Mouse (Mus musculus): ENCODE measurements around the gene Rdh7.
"Not testable (repeated sequence)": the region's sequence is repeated elsewhere in the genome, so short reads cannot be mapped to it uniquely, and the experiment has no call there.

The Rdh7 gene

DNA sequence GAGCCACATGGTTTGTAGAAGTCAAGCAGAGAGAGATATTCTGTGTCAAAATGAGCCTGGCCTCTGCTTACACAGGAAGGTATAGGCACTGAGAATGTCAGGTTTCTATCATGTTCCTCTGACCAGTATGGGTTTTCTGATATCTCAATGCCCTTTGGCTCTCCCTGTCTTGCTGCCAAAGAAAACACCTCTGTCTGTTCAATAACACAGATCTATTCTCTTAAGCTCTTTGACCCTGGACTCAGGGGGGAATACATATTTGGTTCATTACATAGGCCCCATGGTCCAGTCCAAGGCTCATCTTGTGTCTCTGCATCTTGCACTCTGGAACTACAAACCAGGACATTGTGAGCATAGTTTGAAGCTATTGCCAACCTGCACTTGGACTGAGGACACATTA lies at the start of gene Rdh7:
Gene Rdh7 (minus strand): TSS at position 213 of the 400 bp plus-strand sequence.
- no peak for DNase-seq (ENCODE audit: extremely low spot score, low read depth, low spot score)

DNA sequence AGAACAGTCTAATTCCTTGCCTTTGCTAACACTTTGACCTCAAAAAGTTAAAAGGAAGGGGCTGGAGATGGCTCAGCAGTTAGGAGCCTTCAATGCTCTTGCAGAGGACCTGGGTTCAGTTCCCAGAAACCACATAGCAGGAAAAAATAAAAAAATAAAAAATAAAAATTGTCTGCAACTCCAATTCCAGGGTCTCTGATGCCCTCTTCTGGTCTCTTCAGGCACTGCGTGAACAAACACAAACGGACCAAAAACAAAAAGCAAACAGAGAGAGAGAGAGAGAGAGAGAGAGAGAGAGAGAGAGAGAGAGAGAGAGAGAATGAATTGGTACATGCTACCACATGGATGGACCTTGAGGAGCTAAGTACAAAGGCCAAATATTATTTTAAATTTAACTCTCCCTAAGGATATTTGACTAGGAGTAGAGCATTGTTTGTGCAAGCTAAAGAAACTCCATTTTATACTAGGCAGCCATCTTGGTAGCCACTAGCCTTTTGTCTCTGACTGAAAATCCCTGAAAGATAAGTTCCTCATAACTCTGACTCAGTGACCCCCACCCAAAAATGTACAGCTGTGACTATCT lies 48.9 kb upstream of the Rdh7 start:
- DNase-seq (ENCODE audit: extremely low spot score, low read depth, low spot score) = peak; percentile 52

DNA sequence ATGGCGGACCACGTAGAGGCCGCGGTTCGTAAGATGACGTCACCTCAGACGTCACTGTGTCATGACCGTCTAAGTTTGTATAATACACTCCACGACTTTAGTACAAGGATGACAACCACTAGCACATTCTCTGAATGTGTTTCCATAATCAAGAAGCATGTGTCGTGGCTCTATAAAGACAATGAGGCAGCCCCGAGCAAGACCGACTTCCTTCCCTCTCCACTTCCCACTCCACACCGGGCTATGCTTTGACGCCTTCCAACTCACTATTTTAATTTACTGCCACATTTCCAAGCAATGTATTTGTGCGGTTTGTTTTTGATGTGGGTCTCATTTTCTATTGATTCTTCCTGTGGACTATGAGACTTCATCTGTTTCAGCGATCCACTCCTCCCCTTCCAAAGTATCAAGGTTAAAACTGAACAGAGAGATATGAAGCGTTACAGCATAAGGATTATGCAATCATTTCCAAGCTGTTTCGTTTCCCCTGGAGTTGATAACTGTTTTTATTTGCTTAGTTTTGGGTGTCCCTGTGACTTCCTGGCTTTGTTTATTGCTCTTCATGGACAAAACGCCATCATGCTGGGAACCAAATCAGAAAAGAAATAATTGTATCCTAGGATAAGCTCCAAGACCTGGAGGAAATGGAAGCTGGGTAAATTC lies 48.3 kb upstream of the Rdh7 start:
- DNase-seq (ENCODE audit: extremely low spot score, low read depth, low spot score) = no peak

GRCm38 (mm10) chr10:127936271-127936670 lies 47.7 kb upstream of the Rdh7 start:
- DNase-seq (ENCODE audit: extremely low spot score, low read depth, low spot score) = no peak

DNA sequence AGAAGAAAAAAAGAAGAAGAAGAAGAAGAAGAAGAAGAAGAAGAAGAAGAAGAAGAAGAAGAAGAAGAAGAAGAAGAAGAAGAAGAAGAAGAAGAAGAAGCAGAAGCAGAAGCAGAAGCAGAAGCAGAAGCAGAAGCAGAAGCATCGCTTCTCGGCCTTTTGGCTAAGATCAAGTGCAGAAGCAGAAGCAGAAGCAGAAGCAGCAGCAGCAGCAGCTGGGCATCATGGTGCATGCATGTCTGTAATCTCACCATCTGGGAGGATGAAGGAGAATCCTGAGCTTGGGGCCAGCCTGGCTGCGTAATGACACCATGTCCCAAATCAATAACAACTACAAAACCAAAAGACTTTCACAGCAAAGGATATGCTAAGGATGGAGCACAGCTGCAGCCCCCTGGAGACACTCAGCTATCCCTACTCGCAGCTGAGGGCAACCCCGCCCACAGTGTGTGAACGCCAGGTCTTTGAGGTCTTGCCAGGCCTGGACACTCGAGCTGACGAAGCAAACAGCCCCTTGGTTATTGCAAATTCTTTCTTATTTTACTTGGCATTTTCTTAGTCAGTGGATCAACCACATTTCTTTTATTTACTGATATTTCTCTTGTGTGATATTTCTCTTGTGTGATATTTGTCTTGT lies 43.8 kb upstream of the Rdh7 start:
- DNase-seq (ENCODE audit: extremely low spot score, low read depth, low spot score) = no peak

DNA sequence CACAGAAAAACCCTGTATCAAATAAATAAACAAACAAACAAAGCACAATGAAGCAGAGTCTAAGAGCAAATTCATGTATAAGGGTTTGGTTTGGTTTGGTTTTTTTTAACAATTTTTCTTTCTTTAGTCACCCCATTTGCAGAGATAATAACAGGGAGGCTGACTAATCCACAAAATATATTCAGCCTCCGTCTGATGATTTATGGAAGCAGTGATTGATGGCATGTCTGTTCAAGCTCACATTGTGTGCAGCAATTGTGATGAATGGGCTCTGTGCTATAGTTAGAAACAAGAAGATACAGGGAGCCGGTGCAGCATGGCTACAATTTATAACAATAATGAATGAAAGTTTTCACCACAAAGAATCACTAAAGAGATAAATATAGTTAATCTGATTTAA lies 39.1 kb upstream of the Rdh7 start:
- DNase-seq (ENCODE audit: extremely low spot score, low read depth, low spot score) = no peak

- no peak for DNase-seq (ENCODE audit: extremely low spot score, low read depth, low spot score)
Observed at GRCm38 (mm10) chr10:127924597-127925378, 36.2 kb upstream of the Rdh7 start.

GRCm38 (mm10) chr10:127923024-127923423 lies 34.4 kb upstream of the Rdh7 start:
- DNase-seq (ENCODE audit: extremely low spot score, low read depth, low spot score) = no peak

- DNase-seq (ENCODE audit: extremely low spot score, low read depth, low spot score) = no peak
Observed at GRCm38 (mm10) chr10:127922241-127922640, 33.6 kb upstream of the Rdh7 start.

DNA sequence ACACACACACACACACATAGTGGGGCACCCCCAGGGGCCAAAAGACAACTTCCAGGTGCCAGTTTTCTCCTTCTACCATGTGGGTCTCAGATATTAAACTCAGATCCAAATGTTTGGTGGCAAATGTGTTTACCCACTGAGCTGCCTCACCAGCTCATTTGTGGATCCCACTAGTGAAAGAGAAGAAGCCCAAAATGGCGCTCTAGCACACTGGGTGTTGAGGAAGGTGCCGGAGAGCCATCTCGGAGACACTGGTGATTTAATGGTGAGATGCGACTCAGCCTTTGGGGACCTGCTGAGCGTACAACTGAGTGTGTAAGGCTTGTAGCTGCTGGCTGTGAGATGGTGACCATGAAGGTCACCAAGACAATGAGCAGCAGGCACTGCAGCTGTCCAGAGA lies 29.0 kb upstream of the Rdh7 start:
- DNase-seq (ENCODE audit: extremely low spot score, low read depth, low spot score) = no peak

GRCm38 (mm10) chr10:127917183-127917582 lies 28.6 kb upstream of the Rdh7 start:
- not testable (repeated sequence) for DNase-seq (ENCODE audit: extremely low spot score, low read depth, low spot score)

- no peak for DNase-seq (ENCODE audit: extremely low spot score, low read depth, low spot score)
Observed at GRCm38 (mm10) chr10:127915578-127915977, 27.0 kb upstream of the Rdh7 start.

DNA sequence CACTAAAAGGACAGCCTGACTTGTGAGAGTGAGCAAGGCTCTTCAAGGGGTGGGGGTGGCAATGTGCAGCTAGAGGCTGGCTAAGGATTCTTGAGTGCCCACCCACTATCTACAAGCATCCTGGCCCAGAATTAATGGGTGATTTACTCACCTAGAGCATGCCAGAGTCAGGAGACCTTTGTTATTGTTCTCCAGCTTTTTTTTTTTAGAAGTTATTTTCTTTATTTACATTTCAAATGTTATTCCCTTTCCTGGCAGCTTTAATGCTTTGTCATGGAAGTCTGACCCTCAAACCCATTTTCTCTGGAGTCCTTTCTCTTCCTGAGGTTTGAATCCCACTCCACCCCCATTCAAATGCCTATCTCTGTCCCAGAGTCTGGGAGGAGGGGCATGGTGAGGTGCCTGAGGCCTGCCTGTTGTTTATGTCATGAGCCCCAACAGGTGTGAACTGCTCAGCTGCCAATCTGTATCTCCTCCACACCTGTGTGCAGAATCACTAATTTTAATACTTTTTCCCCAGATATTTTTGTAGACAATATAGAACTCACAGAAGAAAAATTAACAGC lies 18.9 kb upstream of the Rdh7 start:
- no peak for DNase-seq (ENCODE audit: extremely low spot score, low read depth, low spot score)

- DNase-seq (ENCODE audit: extremely low spot score, low read depth, low spot score) = no peak
Observed at GRCm38 (mm10) chr10:127906138-127906537, 17.5 kb upstream of the Rdh7 start.

DNA sequence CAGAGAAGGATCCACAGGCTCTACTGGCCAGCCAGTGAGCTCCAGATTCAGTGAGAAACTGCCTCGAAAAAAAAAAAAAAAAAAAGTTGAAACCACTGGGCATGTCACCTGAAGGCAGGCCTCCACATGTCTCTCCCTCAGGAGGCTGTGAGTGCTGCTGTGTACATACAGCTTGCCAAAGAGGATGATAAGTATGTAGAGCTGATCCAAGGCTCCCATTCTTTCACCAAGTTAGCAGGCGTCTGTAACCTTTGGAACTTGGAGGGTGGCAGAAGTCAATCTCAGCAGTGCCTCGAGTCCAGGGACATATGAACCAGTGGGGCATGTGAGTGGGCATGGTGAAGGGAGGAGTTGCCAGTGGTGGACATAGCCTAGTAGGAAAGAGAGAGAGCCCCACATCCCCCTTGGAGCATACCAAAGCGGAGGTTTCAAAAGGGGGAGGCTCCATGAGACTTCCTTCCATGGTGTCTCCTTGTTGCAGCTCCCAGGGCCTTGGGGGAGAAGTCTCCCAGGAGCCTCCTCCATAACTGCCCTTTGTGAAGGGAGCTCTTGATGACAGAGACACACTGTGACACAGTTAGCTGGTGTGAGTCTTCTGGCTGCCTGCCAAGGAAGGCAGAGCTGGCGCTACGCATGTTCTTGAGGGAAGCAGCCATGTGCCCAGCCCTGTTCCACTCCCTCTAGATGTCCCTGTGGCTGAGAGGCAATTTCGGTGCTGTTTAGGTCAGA lies 16.3 kb upstream of the Rdh7 start:
- no peak for DNase-seq (ENCODE audit: extremely low spot score, low read depth, low spot score)

DNA sequence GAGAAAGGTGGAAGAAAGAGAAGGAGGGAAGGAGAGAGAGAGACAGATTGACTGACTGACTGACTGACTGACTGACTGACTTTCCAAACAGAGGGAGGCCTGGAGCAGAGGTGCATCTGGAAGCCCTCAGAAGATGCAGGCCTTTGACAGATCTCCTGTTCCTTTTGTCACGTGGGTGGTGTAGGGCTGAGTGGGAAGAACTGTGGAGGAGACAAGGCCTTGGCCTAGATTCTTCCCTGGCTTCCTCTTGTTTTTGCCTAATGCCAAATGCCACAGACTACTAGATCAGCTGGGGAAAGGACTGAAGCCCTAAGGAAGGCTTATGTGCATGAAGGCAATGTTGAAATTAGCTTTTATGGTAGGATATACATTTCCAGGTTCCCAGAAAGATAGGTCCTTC lies 14.5 kb upstream of the Rdh7 start:
- no peak for DNase-seq (ENCODE audit: extremely low spot score, low read depth, low spot score)

DNA sequence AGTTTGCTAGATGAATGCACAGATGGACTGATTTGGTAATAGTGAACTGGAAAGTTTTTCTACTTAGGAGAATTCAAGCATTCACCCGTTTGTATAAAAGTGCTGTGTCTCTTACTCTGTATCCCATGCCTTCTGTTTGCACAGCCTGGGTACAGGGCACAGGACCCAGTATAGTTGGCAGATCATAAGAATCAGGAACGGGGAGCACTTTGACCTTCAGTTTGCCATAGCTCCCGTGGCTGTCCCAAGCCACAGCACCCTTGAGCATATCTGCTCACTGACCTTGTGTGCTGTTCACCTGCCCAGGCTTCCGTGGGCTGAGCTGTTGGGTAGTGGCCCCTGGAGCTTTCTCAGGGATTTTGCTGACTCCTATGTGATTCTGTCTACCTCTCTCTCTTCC lies 13.1 kb upstream of the Rdh7 start:
- DNase-seq (ENCODE audit: extremely low spot score, low read depth, low spot score) = no peak

GRCm38 (mm10) chr10:127899783-127900182 lies 11.2 kb upstream of the Rdh7 start:
- no peak for DNase-seq (ENCODE audit: extremely low spot score, low read depth, low spot score)

DNA sequence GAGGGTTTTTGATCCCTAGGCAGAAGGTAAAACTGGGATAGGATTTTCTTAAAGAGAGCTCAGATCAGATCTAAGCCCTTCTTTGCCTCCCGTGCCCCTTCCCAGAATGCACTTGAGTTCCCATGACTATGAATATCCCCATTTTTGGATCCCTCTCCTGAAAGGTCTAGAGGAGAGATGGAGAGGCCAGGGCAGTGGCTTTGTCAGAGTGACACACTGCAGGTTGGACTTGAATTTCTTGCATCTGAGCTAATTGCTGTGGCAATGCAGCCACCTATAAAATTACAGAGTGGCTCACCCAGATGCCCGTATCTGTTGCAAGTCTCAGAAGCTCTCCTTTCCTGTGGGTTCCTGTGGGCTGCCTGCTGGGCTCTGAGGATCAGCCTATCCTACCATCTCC lies 9.6 kb upstream of the Rdh7 start, which contains the start of gene Sdr9c7:
Gene Sdr9c7 (plus strand): TSS at position 301 of the 400 bp plus-strand sequence.
- no peak for DNase-seq (ENCODE audit: extremely low spot score, low read depth, low spot score)

DNA sequence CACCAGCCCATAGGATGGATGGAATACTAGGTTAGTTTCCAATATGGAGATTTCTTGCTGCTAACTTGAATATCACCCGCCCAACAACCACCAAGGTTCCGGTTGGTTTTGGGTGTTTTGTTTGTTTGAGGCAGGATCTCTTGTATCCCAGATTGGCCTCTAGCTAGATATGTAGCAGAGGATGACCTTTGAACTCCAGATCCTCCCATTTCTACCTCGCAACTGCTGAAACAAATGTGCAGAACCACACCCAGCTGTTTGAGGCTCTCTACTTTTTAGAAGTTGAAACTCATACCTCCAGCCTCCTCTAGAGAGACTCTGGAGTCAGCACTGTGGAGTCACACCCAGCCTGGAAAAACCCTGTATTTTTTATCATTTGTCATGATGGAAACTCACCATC lies 8.9 kb upstream of the Rdh7 start:
- no peak for DNase-seq (ENCODE audit: extremely low spot score, low read depth, low spot score)

DNA sequence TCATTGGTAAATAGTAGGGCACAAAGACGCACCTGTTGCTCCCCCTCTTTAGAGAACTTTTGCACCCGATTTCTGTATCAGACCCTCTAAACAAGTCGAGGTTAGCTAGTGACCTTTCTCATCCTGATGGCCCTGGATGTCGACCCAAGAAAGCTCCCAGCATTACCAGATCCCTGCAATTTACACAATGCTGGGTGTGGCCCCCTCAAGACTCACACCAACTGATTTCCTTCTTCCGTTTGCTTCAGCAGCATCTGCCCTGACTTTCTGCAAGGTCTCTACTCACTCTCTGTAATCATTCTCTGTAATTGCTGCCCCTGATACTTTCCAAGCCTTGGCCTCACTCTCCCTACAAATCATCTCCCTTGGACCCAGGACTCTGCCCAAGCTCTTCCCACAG lies 8.1 kb upstream of the Rdh7 start:
- DNase-seq (ENCODE audit: extremely low spot score, low read depth, low spot score) = no peak

All from hindlimb bud, embryonic 11.5 days (tissue).